Mouse (Mus musculus) ovary, postnatal 36 days (tissue): Measurements from ENCODE around the gene 4933430I17Rik.
"Not testable (repeated sequence)": the region's sequence is repeated elsewhere in the genome, so short reads cannot be mapped to it uniquely, and the experiment has no call there.

Experiments
- DNase-seq: peaks from one replicate; pipeline ENCODE4 v3.0.0; 2022; ENCODE audit warnings: low spot score, mixed read lengths

Gene 4933430I17Rik

DNA sequence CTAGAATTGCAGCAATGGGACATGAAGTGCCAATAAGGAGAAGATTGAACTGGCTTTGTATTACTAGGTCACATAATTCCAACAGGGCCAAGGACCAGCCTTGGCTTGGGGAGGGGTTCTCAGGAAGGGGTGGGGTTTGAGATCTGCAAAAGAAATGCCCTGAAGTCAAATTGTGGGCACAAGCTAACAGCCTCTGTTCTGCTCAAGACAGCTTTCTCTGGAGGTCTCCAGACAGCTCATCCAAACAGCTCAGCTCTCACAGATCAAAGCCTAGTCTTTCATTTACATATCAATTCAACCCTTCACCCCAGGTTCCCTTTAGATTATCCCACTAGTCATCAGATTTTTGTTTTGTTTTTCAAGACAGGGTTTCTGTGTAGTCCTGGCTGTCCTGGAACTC lies 19.6 kb downstream of the 4933430I17Rik start:
- DNase-seq: no peak

DNA sequence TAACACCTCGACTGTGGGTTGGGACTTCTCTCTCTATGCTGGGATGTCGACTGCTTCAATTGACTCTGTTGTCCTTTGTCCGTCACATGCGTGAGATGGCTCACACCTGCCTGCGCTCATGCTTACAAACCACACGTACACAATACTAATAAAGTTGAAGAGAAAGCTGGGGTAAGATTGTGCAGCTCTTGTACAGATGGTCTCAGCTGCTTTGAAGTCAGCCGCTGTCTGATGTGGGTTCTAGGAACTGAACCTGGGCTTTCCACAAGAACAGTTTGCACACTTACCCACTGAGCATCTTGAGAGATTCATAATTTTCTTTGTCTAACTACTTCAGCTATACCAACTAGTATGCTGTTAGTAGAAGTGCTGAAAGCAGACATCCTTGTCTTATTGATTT lies 26.8 kb downstream of the 4933430I17Rik start:
- no peak for DNase-seq

DNA sequence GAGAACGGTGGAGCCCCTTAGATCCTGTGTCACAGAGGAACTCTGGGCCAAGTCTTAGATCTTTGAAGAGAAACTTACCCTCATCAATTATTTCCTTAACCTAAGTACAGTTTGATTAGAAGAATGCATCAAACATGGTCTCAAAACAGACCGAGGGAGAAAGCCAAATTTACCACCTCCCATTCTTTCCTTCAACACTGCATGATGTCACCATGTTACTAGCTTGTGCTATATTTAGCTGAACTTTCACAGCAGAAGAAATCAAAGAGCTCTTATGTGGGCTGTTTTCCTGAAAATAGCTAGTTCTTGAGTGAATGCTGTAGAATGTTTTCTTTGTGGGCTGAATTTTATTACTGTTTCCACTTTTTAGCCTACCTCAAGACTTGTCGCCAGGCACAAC lies 32.3 kb downstream of the 4933430I17Rik start:
- DNase-seq: no peak

DNA sequence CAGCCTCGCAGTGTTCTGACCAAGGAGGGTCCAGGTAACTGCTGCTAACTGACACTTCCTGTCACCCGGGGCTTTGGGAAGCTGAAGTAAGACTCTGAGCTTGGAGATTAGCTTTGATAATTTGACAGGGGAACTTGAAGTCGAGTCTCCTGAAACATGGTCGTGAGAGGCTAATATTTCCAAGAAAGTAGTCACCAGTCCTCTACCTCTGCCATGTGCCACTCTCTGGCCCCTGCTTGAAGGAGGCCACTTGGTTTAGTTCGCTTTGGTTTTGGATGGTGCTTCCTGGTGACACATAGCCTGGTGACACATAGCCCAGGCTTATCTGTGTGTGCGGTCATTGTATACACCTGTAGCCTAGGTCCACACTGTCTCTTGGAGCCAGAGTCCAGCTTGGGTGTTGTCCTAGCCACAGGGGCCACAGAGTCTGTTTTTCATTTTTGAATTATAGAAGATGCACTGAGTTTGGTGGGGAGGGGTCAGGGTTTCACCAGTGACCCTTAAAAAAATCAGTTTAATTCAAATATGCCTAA lies 34.7 kb downstream of the 4933430I17Rik start, which contains the start of gene Rgs3:
Gene Rgs3, plus strand, starts transcription at position 51 of the 533 bp plus-strand sequence.
- DNase-seq: no peak

DNA sequence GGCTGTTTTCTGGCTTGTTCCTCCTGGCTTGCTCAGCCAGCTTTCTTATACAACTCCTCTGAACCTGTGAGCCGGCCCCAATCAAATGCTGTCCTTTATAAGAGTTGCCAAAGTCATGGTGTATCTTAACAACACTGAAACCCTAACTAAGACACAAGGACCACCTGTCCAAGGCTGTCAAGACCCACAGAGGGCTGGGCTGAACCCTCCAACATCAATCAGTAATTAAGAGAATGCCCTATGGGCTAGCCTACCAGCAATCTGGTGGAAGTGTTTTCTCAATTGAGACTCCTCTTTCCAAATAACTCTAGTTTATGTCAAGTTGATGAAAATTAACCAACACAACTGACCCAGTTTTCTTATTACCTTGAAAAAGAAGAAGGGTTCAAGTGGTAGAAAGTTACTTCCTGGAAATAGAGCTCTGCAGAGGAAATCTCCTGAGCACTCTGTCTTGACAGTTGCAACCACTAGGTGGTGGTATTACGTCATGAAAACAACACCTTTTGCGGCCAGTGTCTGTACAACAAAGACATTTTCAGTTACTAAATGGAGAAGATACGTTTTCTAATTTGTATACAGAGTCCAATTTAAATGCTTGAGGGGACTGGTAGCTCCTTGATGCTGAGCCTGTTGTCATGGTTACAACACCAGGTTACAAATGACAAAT lies 35.9 kb downstream of the 4933430I17Rik start:
- DNase-seq: peak; percentile 38

DNA sequence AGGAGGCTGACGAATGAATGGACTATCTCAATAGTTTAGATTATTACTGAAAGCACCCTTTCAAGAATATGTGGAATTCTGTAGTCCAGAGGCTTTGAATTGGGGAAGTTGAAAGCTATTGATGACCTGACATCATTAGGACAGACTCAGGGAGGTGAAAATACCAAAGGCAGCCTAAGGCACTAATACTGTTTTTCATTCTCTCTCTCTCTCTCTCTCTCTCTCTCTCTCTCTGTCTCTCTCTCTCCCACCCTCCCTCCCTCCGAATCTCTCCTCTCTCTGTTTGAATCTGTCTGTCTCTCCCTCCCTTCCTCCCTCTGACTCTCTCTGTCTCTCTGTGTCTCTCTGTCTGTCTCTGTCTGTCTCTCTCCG lies 36.4 kb downstream of the 4933430I17Rik start:
- no peak for DNase-seq

DNA sequence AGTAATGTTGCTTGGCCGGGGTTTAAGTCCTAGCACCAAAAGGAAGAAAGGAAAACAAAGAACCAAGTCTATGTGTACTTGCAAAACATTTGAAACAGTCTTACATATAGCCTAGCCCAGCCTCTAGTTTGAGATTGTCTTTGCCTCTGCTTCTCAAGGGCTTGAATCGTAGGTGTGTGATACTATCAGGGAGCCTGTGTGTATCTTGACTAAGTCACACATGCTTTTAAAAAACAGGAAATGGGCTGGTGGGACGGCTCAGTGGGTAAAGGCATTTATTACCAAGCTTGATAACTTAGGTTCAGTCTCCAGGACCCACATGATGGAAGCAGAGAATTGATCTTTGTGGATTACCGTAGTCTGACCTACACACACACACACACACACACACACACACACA lies 36.8 kb downstream of the 4933430I17Rik start:
- no peak for DNase-seq

DNA sequence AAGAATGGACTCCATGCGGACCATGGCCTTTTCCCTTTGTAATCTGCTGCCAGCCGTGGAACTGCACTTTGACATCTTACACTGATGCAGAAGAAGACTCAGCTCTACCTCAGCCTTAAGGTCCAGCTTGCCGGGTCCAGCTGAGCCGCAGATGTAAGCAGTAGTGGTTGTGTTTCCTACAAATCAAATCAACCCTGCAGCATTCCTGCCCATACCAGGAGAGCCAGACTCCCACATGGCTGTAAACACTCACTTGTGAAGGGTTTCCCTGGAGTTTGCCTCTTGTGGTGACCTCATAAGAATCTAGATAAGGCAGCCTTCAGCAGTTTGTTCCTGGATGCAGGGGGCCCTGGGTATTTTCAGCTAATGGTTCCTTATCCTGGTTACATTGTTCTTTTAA lies 41.4 kb downstream of the 4933430I17Rik start:
- DNase-seq: no peak

DNA sequence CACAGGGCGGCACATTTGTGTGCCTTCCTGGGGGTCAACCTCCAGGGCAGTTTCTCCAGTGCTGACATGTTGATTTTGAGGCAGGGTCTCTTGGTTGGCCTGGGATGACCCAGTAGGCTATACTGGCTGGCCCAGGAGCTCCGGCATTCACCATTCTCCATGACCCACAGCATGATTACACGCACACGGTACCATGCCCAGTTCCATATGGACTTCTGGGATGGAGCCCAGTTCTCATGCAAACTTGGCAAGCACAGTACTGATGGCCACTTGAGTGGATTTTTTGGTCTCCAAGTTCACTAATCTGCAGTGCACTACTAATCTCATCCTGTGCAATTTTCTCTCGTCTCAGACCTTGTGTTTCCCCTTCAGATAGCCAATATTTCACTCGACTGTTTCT lies 42.5 kb downstream of the 4933430I17Rik start:
- no peak for DNase-seq

DNA sequence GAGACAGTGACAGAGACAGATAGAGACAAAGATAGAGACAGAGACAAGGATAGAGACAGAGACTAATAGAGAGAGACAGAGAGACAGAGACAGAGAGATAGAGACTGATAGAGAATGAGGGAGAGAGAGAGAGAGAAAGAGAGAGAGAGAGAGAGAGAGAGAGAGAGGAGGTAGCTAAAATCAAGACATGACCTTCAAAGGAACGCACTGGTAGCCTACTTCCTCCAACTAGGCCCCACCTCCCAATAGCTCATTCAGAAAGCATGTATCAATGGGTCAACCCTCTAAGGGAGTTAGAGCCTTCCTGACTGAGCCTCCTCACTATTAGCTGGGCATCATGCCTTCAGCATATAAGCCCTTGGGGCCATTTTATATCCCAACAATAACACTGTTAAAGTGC lies 43.2 kb downstream of the 4933430I17Rik start:
- no peak for DNase-seq

DNA sequence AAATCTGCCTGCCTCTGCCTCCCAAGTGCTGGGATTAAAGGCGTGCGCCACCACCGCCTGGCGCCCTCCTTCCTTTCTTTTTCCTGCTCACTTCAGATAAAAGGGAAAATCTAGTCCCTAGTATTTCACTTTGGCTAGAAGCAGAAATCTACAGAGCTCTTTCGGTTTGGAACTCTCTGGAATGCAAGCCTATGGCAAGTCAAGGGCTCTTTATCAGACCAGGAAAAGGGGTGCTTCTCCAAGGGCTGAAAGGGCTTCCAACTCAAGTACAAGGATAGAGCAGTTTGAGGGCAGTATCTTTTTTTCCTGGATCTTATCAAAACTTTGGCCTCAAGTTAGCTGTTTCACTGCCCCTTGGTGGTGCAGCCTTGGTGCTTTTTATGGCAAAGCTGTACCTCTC lies 44.4 kb downstream of the 4933430I17Rik start:
- no peak for DNase-seq

DNA sequence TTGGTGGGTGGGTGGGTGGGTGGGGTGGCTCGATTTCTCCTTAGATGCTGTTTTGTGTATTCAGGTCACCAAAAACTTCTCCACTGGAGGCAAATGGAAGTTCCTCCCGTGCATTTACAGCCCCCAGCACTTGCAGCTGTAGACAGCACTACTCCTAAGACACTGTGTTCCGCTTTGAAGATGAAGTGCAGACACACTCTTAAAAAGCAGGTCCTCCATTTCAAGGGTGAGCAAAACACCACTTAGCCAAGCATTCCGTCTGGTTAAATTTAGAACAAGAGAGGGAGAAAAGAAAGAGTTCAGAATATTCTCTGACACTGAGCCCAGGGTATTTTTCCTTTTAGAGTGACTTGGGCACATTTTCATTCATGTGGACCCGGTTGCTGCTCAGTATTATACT lies 44.9 kb downstream of the 4933430I17Rik start:
- DNase-seq: no peak

DNA sequence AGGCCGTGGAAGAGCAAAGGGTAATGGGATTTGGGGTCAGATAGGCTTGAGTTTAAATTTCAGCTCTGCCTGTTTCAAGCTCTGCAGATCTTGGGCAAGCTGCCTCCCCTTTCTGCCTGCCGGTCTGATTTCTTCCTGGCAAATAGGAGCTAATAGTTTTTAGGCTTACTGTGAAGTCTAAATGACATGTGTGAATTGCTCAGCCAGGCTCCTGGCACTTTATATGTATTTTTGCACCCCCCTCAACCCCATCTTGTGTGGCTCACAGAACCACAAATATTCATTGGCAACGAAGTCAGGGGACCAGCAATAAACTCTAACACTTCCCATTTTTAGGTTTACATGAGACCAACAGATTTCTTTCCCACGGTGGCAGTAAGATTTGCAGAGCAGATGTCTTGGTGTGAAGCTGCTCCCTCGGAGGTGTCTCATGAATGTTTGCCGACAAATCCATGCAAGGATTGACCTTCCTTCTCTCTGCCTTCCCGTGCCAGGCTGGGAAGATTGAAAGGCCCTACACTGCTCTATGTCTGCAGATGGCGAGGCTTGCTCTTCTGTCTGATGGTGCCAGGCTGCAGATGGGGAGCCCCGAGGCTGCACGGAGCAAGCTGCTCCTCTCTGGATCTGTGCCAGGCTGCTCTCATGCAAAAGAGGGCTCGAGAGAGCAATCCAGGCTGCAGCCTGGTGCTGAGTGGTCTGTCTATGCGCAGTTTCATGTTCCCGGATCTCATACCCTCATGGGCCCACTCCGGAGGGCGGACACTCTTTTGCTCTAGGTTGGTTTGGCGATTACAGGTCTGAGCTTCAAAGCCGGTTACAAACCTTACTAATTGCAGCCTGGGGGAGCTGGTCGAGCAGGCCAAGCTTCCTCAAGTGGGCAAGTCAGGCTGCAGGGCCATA lies 57.4 kb downstream of the 4933430I17Rik start:
- peak; percentile 22 for DNase-seq

DNA sequence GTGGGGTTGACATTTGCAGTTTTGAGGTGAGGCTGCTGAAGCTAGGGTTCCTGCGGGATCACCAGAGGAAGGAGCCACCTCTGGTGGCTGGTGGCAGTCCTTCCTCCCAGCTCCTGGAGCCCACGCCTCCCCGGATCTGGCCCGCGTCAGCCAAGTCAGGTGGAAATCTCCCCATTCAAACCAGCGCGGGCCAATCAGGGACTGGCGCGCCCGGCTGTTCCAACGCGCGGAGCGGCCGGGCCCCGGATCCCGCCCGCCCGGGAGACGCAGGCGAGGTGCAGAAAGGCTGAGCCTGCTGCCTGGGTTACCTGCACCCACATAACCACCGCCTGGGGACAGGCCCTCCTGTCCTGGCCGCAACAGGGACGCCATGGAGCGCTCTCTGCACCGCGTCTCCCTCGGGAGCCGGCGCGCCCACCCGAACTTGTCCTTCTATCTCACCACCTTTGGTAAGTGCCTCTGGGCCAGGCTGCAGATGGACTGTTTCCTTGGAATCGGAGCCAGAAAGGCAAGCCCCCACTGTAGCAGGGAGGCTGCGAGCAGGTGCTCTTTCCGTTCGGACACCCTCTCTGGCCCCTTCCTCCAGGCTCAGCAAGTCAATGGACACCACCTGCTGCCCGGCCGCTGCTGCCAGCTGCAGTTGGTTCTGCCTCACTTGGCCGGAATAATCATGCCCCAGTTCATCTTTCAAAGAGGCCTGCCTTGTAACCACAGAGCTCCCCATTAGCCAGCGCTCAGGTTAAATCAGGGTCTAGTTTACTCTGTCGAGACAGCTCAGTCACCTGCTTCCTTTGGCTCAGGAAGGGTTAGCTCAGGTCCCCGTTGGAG lies 58.3 kb downstream of the 4933430I17Rik start:
- DNase-seq: peak; percentile 59

DNA sequence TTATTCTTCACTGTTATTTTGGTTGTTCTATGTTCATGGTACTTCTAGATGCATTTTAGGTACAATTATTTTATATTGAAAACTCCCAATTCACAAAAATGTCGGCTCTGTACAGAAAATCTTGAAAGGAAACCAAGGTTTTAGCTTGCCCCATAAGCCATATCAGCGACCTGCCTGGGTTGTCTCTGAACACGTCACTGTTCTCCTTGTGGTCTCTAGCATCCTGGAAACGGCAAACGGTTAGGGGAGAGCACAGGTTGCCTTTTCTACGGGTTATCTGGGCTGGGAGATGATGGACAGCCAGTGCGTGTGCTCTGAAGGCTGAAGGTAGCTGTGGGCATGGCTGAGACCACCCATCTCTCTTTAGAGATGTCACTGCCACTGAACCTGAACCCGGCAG lies 61.9 kb downstream of the 4933430I17Rik start:
- no peak for DNase-seq

DNA sequence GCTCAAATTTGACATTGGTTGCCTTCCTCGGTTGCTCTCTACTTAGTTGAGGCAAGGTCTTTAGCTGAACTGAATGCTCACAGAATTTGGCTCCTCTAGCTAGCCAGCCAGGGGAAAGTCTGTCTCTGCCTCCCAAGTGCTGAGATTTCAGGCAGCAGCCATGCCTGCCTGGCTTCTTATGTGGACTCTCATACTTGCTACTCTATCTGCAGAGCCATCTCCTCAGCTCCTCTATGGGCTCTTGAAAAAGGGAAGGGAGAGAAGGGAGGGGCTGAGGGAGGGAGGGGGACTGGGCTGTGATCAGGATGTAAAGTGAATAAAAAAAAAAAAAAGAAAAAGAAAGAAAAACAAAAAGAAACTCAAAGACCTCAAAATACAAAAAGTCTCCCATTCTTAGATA lies 65.7 kb downstream of the 4933430I17Rik start:
- no peak for DNase-seq

DNA sequence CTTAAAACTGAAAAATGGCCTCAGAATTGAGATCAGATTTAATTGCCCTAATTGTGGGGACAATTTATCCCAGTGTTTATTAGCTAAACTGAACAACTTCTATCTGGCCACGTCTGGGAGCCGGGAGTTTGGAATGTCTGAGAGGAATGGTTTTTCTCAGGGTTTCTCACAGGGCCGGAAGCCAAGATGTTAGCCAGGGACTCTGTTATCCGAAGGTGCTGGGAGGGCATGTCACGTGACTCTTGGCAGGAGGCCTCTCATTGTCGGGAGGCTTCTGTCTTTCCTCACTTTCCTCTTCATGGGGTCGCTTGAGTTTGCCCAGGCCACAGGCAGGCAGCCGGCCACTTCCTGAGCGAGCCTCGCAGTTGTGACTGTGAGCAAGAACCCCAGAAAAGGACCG lies 66.2 kb downstream of the 4933430I17Rik start:
- peak; percentile 34 for DNase-seq

DNA sequence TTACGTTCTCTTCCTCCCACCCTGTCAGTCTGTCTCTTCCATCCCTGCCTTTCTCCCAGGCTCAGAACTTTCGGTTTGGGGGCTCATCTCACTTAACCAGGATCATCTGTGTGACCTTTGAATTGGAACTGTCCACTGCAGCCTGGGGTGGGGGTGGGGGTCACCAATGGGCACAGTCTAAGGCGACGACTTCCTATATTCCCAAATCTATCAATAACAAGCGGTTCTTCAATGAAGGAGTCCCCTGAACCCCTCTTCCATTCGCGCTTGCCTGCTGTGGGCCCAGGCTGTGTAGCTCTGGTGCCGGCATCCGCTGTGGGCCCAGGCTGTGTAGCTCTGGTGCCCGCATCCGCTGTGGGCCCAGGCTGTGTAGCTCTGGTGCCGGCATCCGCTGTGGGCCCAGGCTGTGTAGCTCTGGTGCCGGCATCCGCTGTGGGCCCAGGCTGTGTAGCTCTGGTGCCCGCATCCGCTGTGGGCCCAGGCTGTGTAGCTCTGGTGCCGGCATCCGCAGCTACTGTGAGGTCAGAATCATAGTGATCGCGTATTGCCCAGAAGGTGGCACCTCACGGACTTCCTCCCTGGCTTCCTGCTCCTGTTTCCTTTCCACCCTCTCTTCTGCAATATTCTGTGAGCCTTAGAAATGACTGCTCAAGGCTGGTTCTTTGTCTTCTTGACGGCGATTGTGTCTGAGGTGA lies 68.5 kb downstream of the 4933430I17Rik start:
- DNase-seq: not testable (repeated sequence)

DNA sequence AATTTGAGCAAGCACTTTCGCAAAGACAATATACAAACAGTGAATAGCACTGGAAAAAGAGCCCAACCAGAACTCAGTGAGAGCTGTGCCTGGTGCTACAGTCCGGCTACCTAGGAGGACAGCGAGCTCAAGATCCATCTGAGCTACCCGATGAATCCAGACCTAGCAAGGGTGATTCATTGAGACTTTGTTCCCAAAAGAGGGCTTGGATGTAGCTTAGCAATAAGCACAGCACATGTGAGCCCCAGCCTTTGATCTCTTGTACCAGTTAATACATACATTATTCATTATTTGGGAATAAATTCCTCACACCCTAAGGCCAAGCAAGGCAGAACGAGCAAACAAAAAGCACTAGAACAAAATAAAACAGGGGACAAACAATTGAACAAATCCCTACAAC lies 69.3 kb downstream of the 4933430I17Rik start:
- DNase-seq: no peak

DNA sequence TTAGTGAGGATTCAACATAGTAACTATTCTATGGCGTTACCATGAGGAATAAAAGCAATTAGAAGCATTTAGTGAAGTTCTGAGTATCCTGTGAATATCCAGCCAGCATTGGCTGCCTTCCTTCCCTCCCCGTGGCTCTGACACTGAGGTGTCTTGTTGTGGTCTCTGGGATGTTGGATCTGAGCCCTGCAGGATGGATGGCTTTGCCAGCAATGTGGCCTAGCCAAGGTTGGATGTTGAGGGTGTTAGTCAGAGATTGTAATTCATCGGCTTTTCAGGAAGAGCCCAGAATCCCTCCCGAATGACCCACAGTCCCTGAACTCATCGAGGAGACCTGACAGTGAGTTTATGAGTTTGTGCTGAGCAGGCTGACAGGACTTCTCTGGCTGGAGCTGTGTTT lies 70.9 kb downstream of the 4933430I17Rik start:
- no peak for DNase-seq
